ENCODE assay signal across 8 mouse cellular contexts in the genomic region with DNA sequence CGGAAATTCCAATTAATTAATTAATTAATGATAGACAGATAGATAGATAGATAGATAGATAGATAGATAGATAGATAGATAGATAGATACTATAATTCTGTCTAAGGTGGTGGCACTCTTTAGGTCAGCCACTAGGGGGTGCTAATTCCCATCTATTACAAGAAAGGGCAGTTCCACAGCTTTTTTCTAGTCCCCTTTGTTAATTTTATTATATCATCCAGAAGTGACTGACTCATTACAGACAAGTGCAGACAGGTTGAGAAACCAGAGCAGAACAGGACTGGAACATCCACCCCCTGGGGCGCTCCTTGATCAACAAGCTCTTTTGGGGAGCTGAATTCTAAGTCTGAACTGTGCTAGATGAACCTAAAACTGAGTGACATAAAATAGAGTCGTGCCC. TPM values are rescaled to one million over a fixed set of nuclear protein-coding genes. Genes with fewer than 3 reads are reported as not detected.
DNase-seq lines count a peak whose midpoint lies in the region; ATAC-seq and TF ChIP-seq lines count a peak whose summit lies in the region.

No protein-coding gene starts in this region.

- H3K4me3 ChIP-seq in hindbrain, postnatal 0 days (ENCODE audit: low read length): no peak overlapping the region

- no peak overlapping the region for H3K4me2 ChIP-seq in hindbrain, postnatal 0 days (ENCODE audit: low read depth, low read length)

- no peak overlapping the region for H3K27ac ChIP-seq in hindbrain, postnatal 0 days

- no peaks in the 10 kb centered on the region for H3K9me3 ChIP-seq in hindbrain, postnatal 0 days (ENCODE audit: low read length)

- no peaks in the 10 kb centered on the region for H3K27me3 ChIP-seq in hindbrain, postnatal 0 days (ENCODE audit: insufficient read depth, low read length)

- ATAC-seq in frontal cortex, adult (ENCODE audit: low TSS enrichment): peak; percentile 47; the same call in 1 of the 2 replicates
- ATAC-seq in hindbrain, postnatal 0 days: no peak

- TF ChIP-seq CTCF in hindbrain, postnatal 0 days (IDR thresholded peaks at IDR 0.05; ENCODE audit: low read depth): peak; percentile 69

- no peaks in the 10 kb centered on the region for H3K4me1 ChIP-seq in hindbrain, postnatal 0 days (ENCODE audit: insufficient read depth, low read length)

- no peaks in the 10 kb centered on the region for H3K36me3 ChIP-seq in hindbrain, postnatal 0 days (ENCODE audit: insufficient read depth, low read length)

- 37% methylated on average over 3 of the region's 3 CpGs for WGBS in hindbrain, postnatal 0 days

- DNase-seq in frontal cortex, postnatal 25 days (ENCODE audit: low spot score in 2 of 2): no peak
- DNase-seq in right cerebral cortex, adult 2 months (ENCODE audit: low spot score in 2 of 2): peak; percentile 18 to 47
- no peak for DNase-seq in right cerebral cortex, postnatal 4 days
- DNase-seq in brain, adult 2 months (ENCODE audit: low read depth, low spot score): peak; percentile 73
- DNase-seq in hindbrain, postnatal 0 days (ENCODE audit: low spot score): peak; percentile 63
- peak; percentile 66 for DNase-seq in mesoderm, embryonic 11.5 days (ENCODE audit: low read depth, low spot score)
- no peak for DNase-seq in left cerebral cortex, postnatal 10 days (ENCODE audit: extremely low spot score in 1 of 2, low spot score in 2 of 2)

- intact Hi-C loops in left cerebral cortex, postnatal 10 days (cut with DNase I): loop anchor here (5.0 kb wide), 1 partner anchor 95 kb away; no protein-coding TSS in a partner anchor

- H3K9ac ChIP-seq in hindbrain, postnatal 0 days (replicated peaks; ENCODE audit: low read length): no peak overlapping the region

RNA-seq across cellular contexts. Expression of gene Commd8, which starts 4.7 kb away (rescaled TPM):
- total RNA-seq in hindbrain, postnatal 0 days (2014; rRNA removed): 22.4 and 22.8 TPM in 2 replicates
- polyA plus RNA-seq in hindbrain, postnatal 0 days (2015; fragmentation: Nextera tagmentation; extraction: Ambion mirVana): 149 and 166 TPM in 2 replicates
- total RNA-seq in left cerebral cortex, postnatal 10 days (2021): 10 to 100 TPM; 80.2 to 83.3 TPM

Comparison
In these comparisons a context has a peak if more than half of its experiments do, and no peak if none do; other contexts are left out.
1. DNase-seq: peak in right cerebral cortex, adult 2 months (2 of 2), brain, adult 2 months (single experiment), hindbrain, postnatal 0 days (single experiment) and mesoderm, embryonic 11.5 days (single experiment); none in frontal cortex, postnatal 25 days (0 of 2), right cerebral cortex, postnatal 4 days (single experiment) and left cerebral cortex, postnatal 10 days (0 of 2).